Mouse (Mus musculus) MEL (cell line): ENCODE results near the gene Bcl6b. TPM values are rescaled to one million over a fixed set of nuclear protein-coding genes. Genes with fewer than 3 reads are reported as not detected.

ENCODE experiments used
- DNase-seq: peaks from one replicate; pipeline ENCODE4 v3.0.0; 2011; ENCODE audit warnings: low read depth, low spot score
- H3K27ac ChIP-seq: 2 replicates; pipeline ENCODE4 v1.5.1; 2012; ENCODE audit warnings: low read depth, mild to moderate bottlenecking, control low read depth, low read length, moderate library complexity; ENCODE audit not compliant: control insufficient read depth
- H3K27me3 ChIP-seq, 2 experiments: fragments of 150-350 bp in 1 of 2; sonication (generic) in 1 of 2; 2 replicates each; pipeline ENCODE4 v1.6.1; 2012; ENCODE audit warnings: low read length in 2 of 2, mild to moderate bottlenecking in 2 of 2, improper control_type of control experiment in 1 of 2, moderate library complexity in 1 of 2; ENCODE audit not compliant: insufficient read depth in 2 of 2, control insufficient read depth in 1 of 2
- H3K36me3 ChIP-seq, 2 experiments: 2 replicates each; pipeline ENCODE4 v1.6.1; 2012 to 2014; ENCODE audit warnings: low read length in 2 of 2, improper control_type of control experiment in 1 of 2, inconsistent platforms in 1 of 2, mild to moderate bottlenecking in 1 of 2; ENCODE audit not compliant: insufficient read depth in 2 of 2, control insufficient read depth in 1 of 2
- H3K4me1 ChIP-seq, 2 experiments: fragments of 150-350 bp in 1 of 2; sonication (generic) in 1 of 2; 2 replicates each; pipeline ENCODE4 v1.6.1; 2012; ENCODE audit warnings: low read length in 2 of 2, improper control_type of control experiment in 1 of 2, mild to moderate bottlenecking in 1 of 2; ENCODE audit not compliant: insufficient read depth in 2 of 2, control insufficient read depth in 1 of 2
- H3K4me3 ChIP-seq, 2 experiments: fragments of 150-350 bp in 1 of 2; sonication (generic) in 1 of 2; 2 replicates each; pipeline ENCODE4 v1.5.1; 2012; ENCODE audit warnings: low read depth in 2 of 2, low read length in 2 of 2, mild to moderate bottlenecking in 2 of 2, moderate library complexity in 2 of 2, control low read depth in 1 of 2, improper control_type of control experiment in 1 of 2; ENCODE audit not compliant: control insufficient read depth in 1 of 2, insufficient read depth in 1 of 2
- H3K79me2 ChIP-seq: 2 replicates; pipeline ENCODE4 v1.6.1; 2012; ENCODE audit warnings: mild to moderate bottlenecking, low read length, moderate library complexity; ENCODE audit not compliant: control insufficient read depth, poor library complexity, insufficient read depth
- H3K9ac ChIP-seq: 2 replicates; pipeline ENCODE4 v1.6.1; 2012; ENCODE audit warnings: low read depth, mild to moderate bottlenecking, control low read depth, low read length, moderate library complexity; ENCODE audit not compliant: control insufficient read depth, poor library complexity, severe bottlenecking
- H3K9me3 ChIP-seq: fragments of 150-350 bp; sonication (generic); replicated peaks from 2 replicates; pipeline ENCODE4 v1.6.1; 2012; ENCODE audit warnings: mild to moderate bottlenecking, low read length, improper control_type of control experiment, moderate library complexity; ENCODE audit not compliant: insufficient read depth
- CHD2 ChIP-seq: IDR thresholded peaks from 2 replicates; pipeline ENCODE4 v1.6.1; 2011; ENCODE audit warnings: low read length, improper control_type of control experiment
- CTCF ChIP-seq, 3 experiments: IDR thresholded peaks in 2 of 3; conservative IDR thresholded peaks in 1 of 3; 2 replicates each; pipeline ENCODE4 v1.5.1; 2011 to 2012; ENCODE audit warnings: low read length in 3 of 3, low read depth in 2 of 3, mild to moderate bottlenecking in 2 of 3, improper control_type of control experiment in 1 of 3, inconsistent platforms in 1 of 3, mixed read lengths in 1 of 3, moderate library complexity in 1 of 3; ENCODE audit not compliant: control insufficient read depth in 1 of 3, insufficient read depth in 1 of 3, poor library complexity in 1 of 3, severe bottlenecking in 1 of 3
- E2F4 ChIP-seq: IDR thresholded peaks from 2 replicates; pipeline ENCODE4 v1.6.1; 2011; ENCODE audit warnings: low read depth, low read length, improper control_type of control experiment, borderline replicate concordance
- ELF1 ChIP-seq: IDR thresholded peaks from 2 replicates; pipeline ENCODE4 v1.6.1; 2014; ENCODE audit warnings: low read depth, mild to moderate bottlenecking, inconsistent platforms, low read length, improper control_type of control experiment, moderate library complexity
- ETS1 ChIP-seq: IDR thresholded peaks from 2 replicates; pipeline ENCODE4 v1.6.1; 2012; ENCODE audit warnings: low read depth, mild to moderate bottlenecking, inconsistent platforms, low read length, improper control_type of control experiment, moderate library complexity
- GABPA ChIP-seq: IDR thresholded peaks from 2 replicates; pipeline ENCODE4 v1.6.1; 2012; ENCODE audit warnings: low read depth, mild to moderate bottlenecking, inconsistent platforms, low read length, improper control_type of control experiment, moderate library complexity
- MAFK ChIP-seq: IDR thresholded peaks from 2 replicates; pipeline ENCODE4 v1.6.1; 2011; ENCODE audit warnings: low read depth, mild to moderate bottlenecking, low read length, improper control_type of control experiment, borderline replicate concordance
- MAX ChIP-seq: IDR thresholded peaks from 2 replicates; pipeline ENCODE4 v1.6.1; 2011; ENCODE audit warnings: low read length, improper control_type of control experiment
- MAZ ChIP-seq: IDR thresholded peaks from 2 replicates; pipeline ENCODE4 v1.6.1; 2012; ENCODE audit warnings: low read depth, mild to moderate bottlenecking, inconsistent platforms, low read length, improper control_type of control experiment
- MXI1 ChIP-seq: IDR thresholded peaks from 2 replicates; pipeline ENCODE4 v1.6.1; 2011; ENCODE audit warnings: mild to moderate bottlenecking, low read depth, low read length, improper control_type of control experiment
- NELFE ChIP-seq: IDR thresholded peaks from 2 replicates; pipeline ENCODE4 v1.6.1; 2011; ENCODE audit warnings: low read depth, low read length, improper control_type of control experiment
- NRF1 ChIP-seq: IDR thresholded peaks from 2 replicates; pipeline ENCODE4 v1.6.1; 2014; ENCODE audit warnings: low read depth, mild to moderate bottlenecking, inconsistent platforms, low read length, improper control_type of control experiment, moderate library complexity; ENCODE audit not compliant: poor library complexity, insufficient read depth, severe bottlenecking
- POLR2A ChIP-seq, 2 experiments: IDR thresholded peaks; 2 replicates each; pipeline ENCODE4 v1.6.1; 2011 to 2012; ENCODE audit warnings: low read length in 2 of 2, mild to moderate bottlenecking in 2 of 2, control low read depth in 1 of 2, improper control_type of control experiment in 1 of 2, low read depth in 1 of 2, moderate library complexity in 1 of 2; ENCODE audit not compliant: control insufficient read depth in 1 of 2, insufficient read depth in 1 of 2, poor library complexity in 1 of 2
- POLR2AphosphoS2 ChIP-seq: IDR thresholded peaks from 2 replicates; pipeline ENCODE4 v1.6.1; 2011; ENCODE audit warnings: low read length, improper control_type of control experiment
- POLR2AphosphoS5 ChIP-seq: IDR thresholded peaks from 2 replicates; pipeline ENCODE4 v1.6.1; 2012; ENCODE audit warnings: low read depth, borderline replicate concordance, mild to moderate bottlenecking, inconsistent platforms, low read length, moderate library complexity, mixed read lengths
- RAD21 ChIP-seq: IDR thresholded peaks from 2 replicates; pipeline ENCODE4 v1.6.1; 2011; ENCODE audit warnings: mild to moderate bottlenecking, low read depth, low read length, improper control_type of control experiment
- SIN3A ChIP-seq: IDR thresholded peaks from 2 replicates; pipeline ENCODE4 v1.6.1; 2012; ENCODE audit warnings: low read length, improper control_type of control experiment, inconsistent platforms
- SMC3 ChIP-seq: IDR thresholded peaks from 2 replicates; pipeline ENCODE4 v1.6.1; 2011; ENCODE audit warnings: low read depth, low read length, improper control_type of control experiment
- TBP ChIP-seq: IDR thresholded peaks from 2 replicates; pipeline ENCODE4 v1.8.0; 2011; ENCODE audit warnings: low read depth, low read length, improper control_type of control experiment
- TCF12 ChIP-seq: IDR thresholded peaks from 2 replicates; pipeline ENCODE4 v1.6.1; 2014; ENCODE audit warnings: low read depth, mild to moderate bottlenecking, inconsistent platforms, low read length, improper control_type of control experiment, moderate library complexity
- USF1 ChIP-seq: IDR thresholded peaks from 2 replicates; pipeline ENCODE4 v1.6.1; 2014; ENCODE audit warnings: low read depth, mild to moderate bottlenecking, inconsistent platforms, low read length, improper control_type of control experiment, moderate library complexity
- ZKSCAN1 ChIP-seq: IDR thresholded peaks from 2 replicates; pipeline ENCODE4 v1.6.1; 2012; ENCODE audit warnings: low read depth, mild to moderate bottlenecking, inconsistent platforms, low read length, improper control_type of control experiment, moderate library complexity
- polyA plus RNA-seq, 2 experiments: library from polyadenylated mRNA; stranded (reverse) in 1 of 2; unstranded in 1 of 2; fragments of >175 nt in 1 of 2; fragments of >200 nt in 1 of 2; gene quantifications; 2 replicates each; pipeline versions ENCODE4 v1.2.1 to v1.2.4; 2012; ENCODE audit warnings: low replicate concordance in 2 of 2, low read depth in 1 of 2; ENCODE audit not compliant: insufficient read length in 2 of 2, insufficient read depth in 1 of 2, missing spikeins in 1 of 2
- total RNA-seq: library from RNA; depleted of rRNA; stranded (reverse); fragments of 300-350 nt; gene quantifications from 2 replicates; pipeline ENCODE4 v1.2.3, GENCODE M21; 2012

Gene Bcl6b
- total and polyA plus RNA-seq, 3 experiments, result not detected

GRCm38 (mm10) chr11:70227126-70227525, 2.5 kb downstream of the Bcl6b start:
- Histone ChIP-seq H3K27ac (no peak overlapping the region), H3K79me2 (no peaks in the 10 kb centered on the region), H3K27me3 (no peaks in the 10 kb centered on the region), H3K4me1 (peaks cover 2 to 8% of the 10 kb centered on the region in 2 experiments; a peak in 3 of 4 replicates), H3K4me3 (no peak overlapping the region), H3K36me3 (no peaks in the 10 kb centered on the region; a peak in 1 of 4 replicates), H3K9ac (no peak overlapping the region), H3K9me3 (no peaks in the 10 kb centered on the region)
- no peak for DNase-seq
- TF ChIP-seq MAFK, result no peak
- TF ChIP-seq MAZ, result no peak
- TF ChIP-seq CHD2, result no peak
- no peak for TF ChIP-seq ZKSCAN1
- TF ChIP-seq GABPA, result no peak
- TF ChIP-seq NRF1, result no peak
- no peak for TF ChIP-seq TBP
- TF ChIP-seq SMC3, result no peak
- no peak for TF ChIP-seq POLR2A (IDR thresholded peaks at IDR 0.05; ENCODE audit: control insufficient read depth in 1 of 2, insufficient read depth in 1 of 2, low read depth in 1 of 2, low read length in 2 of 2, poor library complexity in 1 of 2)
- TF ChIP-seq ELF1, result no peak
- TF ChIP-seq SIN3A, result no peak
- no peak for TF ChIP-seq USF1
- TF ChIP-seq NELFE, result no peak

DNA sequence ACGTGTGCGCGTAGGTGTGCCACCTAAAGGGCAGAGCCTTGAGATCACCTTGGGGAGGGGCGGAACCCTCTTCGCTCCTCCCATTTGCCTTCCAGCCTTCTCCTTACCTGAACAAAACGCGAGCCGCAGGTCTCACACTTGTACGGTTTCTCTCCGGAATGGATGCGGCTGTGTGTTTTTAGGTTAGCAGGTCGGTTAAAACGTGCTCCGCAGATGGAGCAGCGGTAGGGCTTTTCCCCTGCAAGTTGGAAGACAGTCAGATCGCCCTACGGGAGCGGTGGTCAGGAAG, 3.1 kb downstream of the Bcl6b start:
- Histone ChIP-seq H3K4me3 (no peak overlapping the region), H3K27me3 (no peaks in the 10 kb centered on the region), H3K9ac (no peak overlapping the region), H3K4me1 (peaks cover 5 to 12% of the 10 kb centered on the region in 2 experiments; a peak in 3 of 4 replicates), H3K9me3 (no peaks in the 10 kb centered on the region), H3K79me2 (peaks cover 2% of the 10 kb centered on the region; the same call in 1 of the 2 replicates), H3K36me3 (no peaks in the 10 kb centered on the region; a peak in 1 of 4 replicates), H3K27ac (no peak overlapping the region)
- TF ChIP-seq POLR2AphosphoS5 (no peak), E2F4 (no peak), RAD21 (no peak), CTCF (IDR thresholded peaks at IDR 0.05 in 2 of 3, conservative IDR thresholded peaks at IDR 0.05 in 1 of 3; ENCODE audit: control insufficient read depth in 1 of 3, insufficient read depth in 1 of 3, low read depth in 2 of 3, low read length in 3 of 3, poor library complexity in 1 of 3, severe bottlenecking in 1 of 3) (no peak), ETS1 (no peak), POLR2AphosphoS2 (no peak), SMC3 (no peak), TCF12 (no peak), MXI1 (no peak), MAX (no peak), SIN3A (no peak)
- DNase-seq, result no peak
